Mouse (Mus musculus) brown adipose tissue, adult 24 weeks (tissue): ENCODE measurements at regions not wholly inside any gene's neighbourhood (a gene's known extent, or its start where the extent isn't known, plus 50 kb on each side); places are given as distances from the start of the nearest gene placed in this dataset.

Source experiments
- H3K27ac ChIP-seq: fragments of 200-500 bp; replicated peaks from 2 replicates; pipeline ENCODE4 v1.5.1; 2012; ENCODE audit warnings: low read depth, mild to moderate bottlenecking, low read length
- H3K4me1 ChIP-seq: fragments of 200-500 bp; 2 replicates; pipeline ENCODE4 v1.6.1; 2012; ENCODE audit warnings: low read length, mixed read lengths; ENCODE audit not compliant: control insufficient read depth, insufficient read depth, insufficient read length
- H3K4me3 ChIP-seq: fragments of 200-500 bp; 2 replicates; pipeline ENCODE4 v1.5.1; 2012; ENCODE audit warnings: low read depth, mild to moderate bottlenecking, low read length, moderate library complexity; ENCODE audit not compliant: insufficient read depth

DNA sequence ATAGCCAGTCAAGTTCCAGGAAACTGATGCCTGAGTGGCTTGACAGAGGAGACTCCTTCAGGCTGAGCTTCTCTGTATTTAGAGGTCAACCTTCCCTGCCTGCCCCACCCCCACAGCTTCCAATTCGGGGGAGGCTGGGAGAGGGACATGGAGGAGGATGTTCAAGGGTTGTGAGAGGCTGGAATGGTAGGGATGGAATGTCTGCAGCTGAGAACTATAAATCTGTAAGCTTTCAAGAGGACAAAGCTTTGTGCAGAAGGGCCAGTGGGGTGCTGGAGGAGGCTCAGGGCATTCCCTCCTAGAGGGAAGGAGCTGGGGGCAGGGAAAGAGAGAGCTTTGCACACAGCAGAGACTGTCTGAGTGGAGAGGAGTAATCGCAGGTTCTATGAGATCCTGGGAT lies 123.4 kb upstream of the Ncam1 start:
- Histone ChIP-seq H3K4me3 (no peak overlapping the region), H3K27ac (no peak overlapping the region), H3K4me1 (peaks cover 2% of the 10 kb centered on the region; the same call in 1 of the 2 replicates)

GRCm38 (mm10) chr9:49921306-49921705 lies 122.6 kb upstream of the Ncam1 start:
- no peak overlapping the region for H3K4me3 ChIP-seq
- peaks cover 2% of the 10 kb centered on the region; the same call in 1 of the 2 replicates for H3K4me1 ChIP-seq
- no peak overlapping the region for H3K27ac ChIP-seq

- Histone ChIP-seq H3K27ac (no peak overlapping the region), H3K4me1 (no peaks in the 10 kb centered on the region), H3K4me3 (no peak overlapping the region)
These were observed 116.5 kb upstream of the Ncam1 start for GRCm38 (mm10) chr9:49915046-49915719.

- H3K4me1 ChIP-seq, result no peaks in the 10 kb centered on the region
- H3K27ac ChIP-seq, result no peak overlapping the region
- H3K4me3 ChIP-seq, result no peak overlapping the region
These were observed 115.0 kb upstream of the Ncam1 start for GRCm38 (mm10) chr9:49913677-49914076.

DNA sequence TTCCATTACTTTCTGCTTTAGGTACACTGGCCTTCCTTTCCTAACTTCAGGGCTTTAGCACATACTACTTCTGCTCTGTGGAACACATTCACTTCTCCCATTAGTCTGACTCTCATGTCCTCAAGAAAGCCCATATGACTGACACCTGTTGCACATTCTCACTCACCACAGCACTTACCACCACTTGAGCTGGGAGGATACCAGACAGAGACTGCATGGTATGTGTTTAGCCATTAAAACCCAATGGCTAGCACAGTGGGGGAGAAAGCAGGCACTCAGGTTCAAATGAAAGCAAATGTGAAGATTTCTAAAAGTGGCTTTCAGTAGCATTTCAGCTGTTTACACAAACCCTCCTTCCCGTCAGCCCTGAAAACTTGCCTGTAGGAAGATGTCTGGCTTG lies 113.6 kb upstream of the Ncam1 start:
- Histone ChIP-seq H3K4me1 (no peaks in the 10 kb centered on the region), H3K4me3 (no peak overlapping the region)

GRCm38 (mm10) chr9:49906306-49906705 lies 107.6 kb upstream of the Ncam1 start:
- Histone ChIP-seq H3K4me1 (no peaks in the 10 kb centered on the region), H3K27ac (no peak overlapping the region), H3K4me3 (no peak overlapping the region)

More for the DNA sequence above, 113.6 kb upstream of the Ncam1 start:
- no peak overlapping the region for H3K27ac ChIP-seq

DNA sequence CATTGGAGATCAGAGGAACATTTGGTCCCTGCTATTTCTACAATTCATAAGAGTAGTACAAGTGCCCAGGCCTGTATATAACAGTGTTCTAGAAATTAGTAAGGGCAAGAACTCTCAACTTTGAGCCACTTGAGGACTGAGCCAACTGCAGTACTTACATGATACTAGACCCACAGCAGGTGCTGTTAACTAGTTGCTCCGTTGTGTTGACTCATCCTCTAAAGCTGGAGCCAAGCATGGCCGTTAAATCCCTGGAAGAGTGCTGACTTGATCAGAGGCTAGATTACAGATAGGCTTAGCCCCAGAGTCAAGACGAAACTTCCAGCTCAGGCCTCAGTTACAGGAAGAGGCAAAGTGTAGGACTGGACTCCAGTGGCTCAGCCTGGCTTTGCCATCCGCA lies 107.0 kb upstream of the Ncam1 start:
- Histone ChIP-seq H3K4me3 (no peak overlapping the region), H3K4me1 (no peaks in the 10 kb centered on the region), H3K27ac (no peak overlapping the region)

- Histone ChIP-seq H3K4me3 (no peak overlapping the region), H3K27ac (no peak overlapping the region), H3K4me1 (no peaks in the 10 kb centered on the region)
These were observed 100.2 kb upstream of the Ncam1 start for GRCm38 (mm10) chr9:49898947-49899346.

GRCm38 (mm10) chr9:49884516-49885343 lies 86.0 kb upstream of the Ncam1 start:
- no peak overlapping the region for H3K4me3 ChIP-seq
- no peak overlapping the region for H3K27ac ChIP-seq
- H3K4me1 ChIP-seq, result no peaks in the 10 kb centered on the region

- Histone ChIP-seq H3K4me3 (no peak overlapping the region), H3K4me1 (no peaks in the 10 kb centered on the region), H3K27ac (no peak overlapping the region)
These were observed 80.8 kb upstream of the Ncam1 start for GRCm38 (mm10) chr9:49879361-49880128.

GRCm38 (mm10) chr9:49874881-49875280 lies 76.2 kb upstream of the Ncam1 start:
- Histone ChIP-seq H3K4me3 (no peak overlapping the region), H3K27ac (no peak overlapping the region), H3K4me1 (no peaks in the 10 kb centered on the region)

DNA sequence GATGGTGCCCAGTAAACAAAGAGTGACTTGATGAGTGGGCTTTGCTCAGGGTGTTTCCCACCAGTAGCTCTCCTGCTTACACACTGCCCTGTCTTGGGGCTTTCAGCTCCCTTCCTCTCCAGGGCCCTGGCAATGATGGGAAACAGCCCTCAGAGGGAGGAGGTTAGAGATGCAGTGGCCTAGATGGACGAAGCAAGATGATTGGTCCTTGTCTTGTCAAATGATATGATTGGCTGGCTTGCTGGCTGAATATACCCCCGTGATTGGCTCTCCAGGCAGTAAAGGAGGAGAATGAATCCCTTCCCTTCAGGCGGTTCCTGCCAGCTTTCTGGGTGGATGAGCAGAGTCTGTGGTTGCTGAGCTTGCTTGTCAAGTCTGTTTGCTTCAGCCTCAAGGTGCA lies 74.8 kb upstream of the Ncam1 start:
- no peak overlapping the region for H3K27ac ChIP-seq
- H3K4me1 ChIP-seq, result no peaks in the 10 kb centered on the region
- H3K4me3 ChIP-seq, result no peak overlapping the region

DNA sequence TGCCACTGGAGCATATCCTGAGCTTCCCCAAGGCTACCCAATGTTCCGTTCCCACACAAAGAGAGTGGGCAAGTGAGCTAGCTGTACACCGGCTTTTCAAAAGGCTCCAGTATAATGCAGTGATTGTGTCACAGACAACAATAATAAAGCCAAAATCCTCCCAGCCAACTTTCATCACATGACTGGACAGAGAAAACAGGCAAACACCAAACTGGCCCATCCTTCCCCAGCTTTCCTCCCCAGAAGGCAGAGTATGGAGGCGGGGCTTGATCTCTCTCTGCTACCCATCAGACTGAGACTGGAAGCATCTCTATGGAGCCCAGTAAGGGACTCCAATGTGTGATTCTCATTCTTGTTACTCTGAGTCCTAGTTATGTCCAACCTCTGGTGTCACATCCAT lies 52.8 kb upstream of the Ncam1 start:
- H3K4me1 ChIP-seq, result no peaks in the 10 kb centered on the region
- H3K27ac ChIP-seq, result no peak overlapping the region
- no peak overlapping the region for H3K4me3 ChIP-seq

GRCm38 (mm10) chr9:49849442-49849841 lies 50.7 kb upstream of the Ncam1 start:
- H3K27ac ChIP-seq, result no peak overlapping the region
- H3K4me1 ChIP-seq, result no peaks in the 10 kb centered on the region
- H3K4me3 ChIP-seq, result no peak overlapping the region

- Histone ChIP-seq H3K27ac (no peak overlapping the region), H3K4me3 (no peak overlapping the region), H3K4me1 (no peaks in the 10 kb centered on the region)
These were observed 50.2 kb upstream of the Ncam1 start for GRCm38 (mm10) chr9:49848943-49849342.
